Mouse (Mus musculus) intestine, postnatal 0 days (tissue): ENCODE measurements at regions not wholly inside any gene's neighbourhood (a gene's known extent, or its start where the extent isn't known, plus 50 kb on each side); places are given as distances from the start of the nearest gene placed in this dataset.

Source experiments
- ATAC-seq: fragments of 200-750 bp; cut with Nextera tagmentation; 2 replicates; pipeline ENCODE4 v1.8.0; 2017; ENCODE audit warnings: mild to moderate bottlenecking, moderate TSS enrichment, moderate library complexity
- H3K27ac ChIP-seq: fragments of 300-500 bp; sonication (generic); 2 replicates; pipeline ENCODE4 v1.5.1; 2014; ENCODE audit warnings: mild to moderate bottlenecking, low read depth, low read length, moderate library complexity
- H3K27me3 ChIP-seq: fragments of 300-500 bp; sonication (generic); replicated peaks from 2 replicates; pipeline ENCODE4 v1.6.1; 2014; ENCODE audit warnings: low read length, mixed read lengths; ENCODE audit not compliant: control insufficient read depth, insufficient read depth
- H3K36me3 ChIP-seq: fragments of 300-500 bp; sonication (generic); 2 replicates; pipeline ENCODE4 v1.6.1; 2014; ENCODE audit warnings: mild to moderate bottlenecking, moderate library complexity; ENCODE audit not compliant: control insufficient read depth, insufficient read depth
- H3K4me1 ChIP-seq: fragments of 300-500 bp; sonication (generic); replicated peaks from 2 replicates; pipeline ENCODE4 v1.6.1; 2014; ENCODE audit warnings: antibody characterized with exemption, low read length, mixed read lengths; ENCODE audit not compliant: control insufficient read depth, insufficient read depth
- H3K4me2 ChIP-seq: fragments of 300-500 bp; sonication (generic); replicated peaks from 2 replicates; pipeline ENCODE4 v1.6.1; 2014; ENCODE audit warnings: low read depth, mild to moderate bottlenecking, moderate library complexity
- H3K4me3 ChIP-seq: fragments of 300-500 bp; sonication (generic); 2 replicates; pipeline ENCODE4 v1.5.1; 2014; ENCODE audit warnings: low read depth, low read length
- H3K9ac ChIP-seq: fragments of 300-500 bp; sonication (generic); 2 replicates; pipeline ENCODE4 v1.6.1; 2014; ENCODE audit warnings: mild to moderate bottlenecking, low read depth, low read length
- H3K9me3 ChIP-seq: fragments of 300-500 bp; sonication (generic); 2 replicates; pipeline ENCODE4 v1.6.1; 2016; ENCODE audit warnings: mixed run types; ENCODE audit not compliant: control insufficient read depth
- CTCF ChIP-seq: sonication (generic); IDR thresholded peaks from 2 replicates; pipeline ENCODE4 v1.5.1; 2016; ENCODE audit warnings: low read depth, mild to moderate bottlenecking, control low read depth, antibody characterized with exemption, moderate library complexity
- WGBS: fragments of 180-500 bp; shearing (Covaris S2); extraction: QIAGEN DNeasy Blood & Tissue Kit; methylation state at CpG from one replicate; pipeline ENCODE4 v1.1.7; 2014; 5-methylcytosine and 5-hydroxymethylcytosine counted together

- H3K9ac ChIP-seq, result no peak overlapping the region
- ATAC-seq, result no peak
- no peak for TF ChIP-seq CTCF
- whole genome bisulfite sequencing, result 55% methylated on average over 4 of the region's 4 CpGs
- H3K27ac ChIP-seq, result no peak overlapping the region
- no peaks in the 10 kb centered on the region for H3K9me3 ChIP-seq
- H3K4me1 ChIP-seq, result no peaks in the 10 kb centered on the region
- H3K4me2 ChIP-seq, result no peak overlapping the region
- no peaks in the 10 kb centered on the region for H3K36me3 ChIP-seq
- H3K27me3 ChIP-seq, result no peaks in the 10 kb centered on the region
- H3K4me3 ChIP-seq, result no peak overlapping the region
Measured at GRCm38 (mm10) chr3:62985033-62985432, 256.3 kb upstream of the Mme start.

- H3K9me3 ChIP-seq, result no peaks in the 10 kb centered on the region
- WGBS, result 86% methylated on average over 1 of the region's 1 CpGs
- H3K27ac ChIP-seq, result no peak overlapping the region
- no peak overlapping the region for H3K4me2 ChIP-seq
- H3K9ac ChIP-seq, result no peak overlapping the region
- no peak overlapping the region for H3K4me3 ChIP-seq
- TF ChIP-seq CTCF, result no peak
- H3K36me3 ChIP-seq, result no peaks in the 10 kb centered on the region
- H3K4me1 ChIP-seq, result no peaks in the 10 kb centered on the region
- H3K27me3 ChIP-seq, result no peaks in the 10 kb centered on the region
- no peak for ATAC-seq
Measured at GRCm38 (mm10) chr3:62976906-62977305, 264.4 kb upstream of the Mme start.

DNA sequence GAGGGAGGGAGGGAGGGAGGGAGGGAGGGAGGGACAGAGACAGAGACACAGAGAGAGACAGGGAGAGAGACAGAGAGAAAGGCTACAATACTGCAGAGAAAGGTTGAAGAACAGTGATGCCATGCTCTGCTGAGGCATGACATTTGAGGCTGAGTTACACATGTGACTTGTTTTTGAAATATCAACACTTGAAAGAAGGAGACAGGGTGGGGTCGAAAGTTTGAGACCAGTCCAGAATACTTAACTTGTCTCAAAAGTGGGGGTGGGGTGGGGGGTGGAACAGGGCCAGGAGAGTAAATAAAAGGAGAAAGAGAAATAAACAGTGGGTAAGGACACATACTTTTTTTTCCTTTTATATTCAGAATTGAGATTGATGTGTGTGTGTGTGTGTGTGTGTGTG, 278.1 kb upstream of the Mme start:
- Histone ChIP-seq H3K27ac (no peak overlapping the region), H3K36me3 (no peaks in the 10 kb centered on the region), H3K4me1 (no peaks in the 10 kb centered on the region), H3K4me3 (no peak overlapping the region), H3K9me3 (no peaks in the 10 kb centered on the region), H3K27me3 (no peaks in the 10 kb centered on the region), H3K4me2 (no peak overlapping the region), H3K9ac (no peak overlapping the region)
- no peak for ATAC-seq
- 35% methylated on average over 1 of the region's 1 CpGs for WGBS
- TF ChIP-seq CTCF, result no peak

DNA sequence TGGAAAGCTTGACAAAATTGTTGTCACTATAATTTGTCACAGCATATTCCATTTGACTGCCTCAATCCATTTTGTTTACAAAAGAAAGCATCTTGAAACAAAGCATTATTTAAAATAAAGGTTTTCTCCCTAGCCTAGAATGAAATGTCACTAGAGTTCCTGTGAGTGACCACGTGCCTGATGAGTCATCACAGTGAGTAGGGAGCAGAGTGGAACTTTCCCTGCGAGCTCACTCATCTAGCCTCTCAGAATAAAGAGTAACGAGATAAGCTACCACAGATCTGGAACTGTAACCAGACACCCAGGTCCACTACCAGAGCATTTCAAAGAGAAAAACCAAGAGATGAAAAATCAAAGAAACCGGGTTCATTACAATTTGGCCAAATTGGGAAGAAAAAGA, 278.7 kb upstream of the Mme start:
- Histone ChIP-seq H3K4me2 (no peak overlapping the region), H3K27ac (no peak overlapping the region), H3K36me3 (no peaks in the 10 kb centered on the region), H3K4me3 (no peak overlapping the region), H3K4me1 (no peaks in the 10 kb centered on the region), H3K9me3 (no peaks in the 10 kb centered on the region), H3K9ac (no peak overlapping the region), H3K27me3 (no peaks in the 10 kb centered on the region)
- 32% methylated on average over 4 of the region's 4 CpGs for WGBS
- ATAC-seq, result no peak
- no peak for TF ChIP-seq CTCF

- Histone ChIP-seq H3K4me2 (no peak overlapping the region), H3K9me3 (no peaks in the 10 kb centered on the region), H3K9ac (no peak overlapping the region), H3K27ac (no peak overlapping the region), H3K36me3 (no peaks in the 10 kb centered on the region), H3K27me3 (no peaks in the 10 kb centered on the region), H3K4me3 (no peak overlapping the region), H3K4me1 (no peaks in the 10 kb centered on the region)
- TF ChIP-seq CTCF, result no peak
- ATAC-seq, result no peak
Measured at GRCm38 (mm10) chr3:62945356-62945755, 296.0 kb upstream of the Mme start.

DNA sequence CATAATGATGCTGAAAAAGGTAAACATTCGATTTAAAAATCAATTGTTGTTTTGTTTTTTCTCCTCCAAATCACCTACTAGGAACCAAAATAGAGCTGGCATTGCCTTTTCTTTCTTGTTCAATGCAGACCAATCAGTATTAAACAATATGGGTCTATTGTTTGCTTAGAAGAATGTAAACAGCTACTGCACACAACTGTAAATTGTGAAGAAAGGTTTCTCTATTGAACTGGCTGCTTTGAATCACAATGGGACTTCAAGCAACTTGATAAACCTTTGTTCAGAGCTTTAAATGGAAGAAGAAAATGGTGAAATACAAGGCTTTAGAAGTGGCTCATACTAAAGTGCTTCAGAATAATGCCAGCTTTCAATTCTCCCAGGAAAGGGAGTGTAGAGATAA, 302.7 kb upstream of the Mme start:
- TF ChIP-seq CTCF, result no peak
- WGBS, result 77% methylated on average over 1 of the region's 1 CpGs

GRCm38 (mm10) chr3:62924441-62924840, 316.9 kb upstream of the Mme start:
- H3K9ac ChIP-seq, result no peak overlapping the region
- peak; percentile 70 for TF ChIP-seq CTCF
- H3K36me3 ChIP-seq, result no peaks in the 10 kb centered on the region
- H3K9me3 ChIP-seq, result no peaks in the 10 kb centered on the region
- H3K27ac ChIP-seq, result no peak overlapping the region
- H3K4me1 ChIP-seq, result no peaks in the 10 kb centered on the region
- 5% methylated on average over 1 of the region's 1 CpGs for WGBS
- ATAC-seq, result no peak
- H3K27me3 ChIP-seq, result no peaks in the 10 kb centered on the region
- H3K4me3 ChIP-seq, result no peak overlapping the region
- H3K4me2 ChIP-seq, result no peak overlapping the region

More for the DNA sequence above, 302.7 kb upstream of the Mme start:
- no peak overlapping the region for H3K27ac ChIP-seq
- no peak for ATAC-seq
- no peaks in the 10 kb centered on the region for H3K4me1 ChIP-seq
- no peaks in the 10 kb centered on the region for H3K36me3 ChIP-seq
- H3K4me2 ChIP-seq, result no peak overlapping the region
- no peaks in the 10 kb centered on the region for H3K27me3 ChIP-seq
- no peak overlapping the region for H3K4me3 ChIP-seq
- no peak overlapping the region for H3K9ac ChIP-seq
- no peaks in the 10 kb centered on the region for H3K9me3 ChIP-seq
